Mouse (Mus musculus) kidney, adult 2 months (tissue): Measurements from ENCODE around the gene Sgcb. TPM values are rescaled to one million over a fixed set of nuclear protein-coding genes. Genes with fewer than 3 reads are reported as not detected.

ENCODE experiments used
- DNase-seq: peaks from one replicate; pipeline ENCODE4 v3.0.0; 2021
- H3K27ac ChIP-seq: fragments of 200-500 bp; 2 replicates; pipeline ENCODE4 v1.5.1; 2012; ENCODE audit warnings: low read depth, low read length, control low read depth, inconsistent platforms; ENCODE audit not compliant: insufficient read depth
- H3K27me3 ChIP-seq: fragments of 200-500 bp; replicated peaks from 2 replicates; pipeline ENCODE4 v1.6.1; 2012; ENCODE audit warnings: mild to moderate bottlenecking, moderate library complexity, low read length, inconsistent platforms; ENCODE audit not compliant: control insufficient read depth, insufficient read depth
- H3K36me3 ChIP-seq: fragments of 200-500 bp; 2 replicates; pipeline ENCODE4 v1.6.1; 2012; ENCODE audit warnings: mild to moderate bottlenecking, moderate library complexity, low read length, inconsistent platforms; ENCODE audit not compliant: control insufficient read depth, insufficient read depth
- H3K4me1 ChIP-seq: fragments of 200-500 bp; 2 replicates; pipeline ENCODE4 v1.6.1; 2011; ENCODE audit warnings: low read length; ENCODE audit not compliant: control insufficient read depth, insufficient read depth
- H3K4me3 ChIP-seq: fragments of 200-500 bp; 2 replicates; pipeline ENCODE4 v1.5.1; 2011; ENCODE audit warnings: mild to moderate bottlenecking, low read depth, low read length, control low read depth; ENCODE audit not compliant: insufficient read depth
- CTCF ChIP-seq: fragments of 200-500 bp; conservative IDR thresholded peaks from 2 replicates; pipeline ENCODE4 v1.5.1; 2011; ENCODE audit warnings: low read depth, mild to moderate bottlenecking, control low read depth, low read length, moderate library complexity, mixed read lengths; ENCODE audit not compliant: insufficient read depth, insufficient read length
- POLR2A ChIP-seq: fragments of 200-500 bp; IDR thresholded peaks from one replicate; pipeline ENCODE4 v1.6.1; 2011; ENCODE audit warnings: low read depth, low read length, control low read depth
- whole genome bisulfite sequencing: fragments of 180-500 bp; shearing (Covaris S2); methylation state at CpG from one replicate; pipeline ENCODE4 v1.1.7; 2018; 5-methylcytosine and 5-hydroxymethylcytosine counted together
- polyA plus RNA-seq: library from polyadenylated mRNA; depleted of rRNA; stranded (reverse); fragments of >200 nt; gene quantifications from 2 replicates; pipeline ENCODE4 v1.2.3, GENCODE M21; 2012

Sgcb gene
- polyA plus RNA-seq, 1 experiment, result 6.1 TPM

DNA sequence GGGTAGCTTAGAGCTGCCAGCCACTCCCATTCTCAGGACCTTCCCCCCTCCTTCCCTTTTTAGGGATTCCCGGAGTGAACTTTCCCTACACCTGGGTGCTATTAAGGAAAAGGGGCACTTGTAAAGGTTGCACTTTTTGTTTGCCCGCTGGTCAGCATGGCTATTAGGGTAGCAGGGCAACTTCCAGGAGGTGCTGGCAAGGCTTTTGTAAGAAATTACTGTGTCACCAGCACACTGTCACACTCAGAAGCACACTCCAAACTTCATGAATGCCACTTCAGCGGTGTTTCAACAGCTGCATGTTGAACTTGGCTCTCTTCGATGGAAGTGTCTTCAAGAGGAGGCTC lies 4.2 kb upstream of the Sgcb start:
- 7% methylated on average over 4 of the region's 4 CpGs for WGBS
- Histone ChIP-seq H3K36me3 (no peaks in the 10 kb centered on the region), H3K4me3 (no peak overlapping the region), H3K4me1 (no peaks in the 10 kb centered on the region), H3K27ac (no peak overlapping the region), H3K27me3 (peaks cover 6% of the 10 kb centered on the region; the same call in 1 of the 2 replicates)
- peak; percentile 55 for DNase-seq
- TF ChIP-seq CTCF (no peak), POLR2A (no peak)

DNA sequence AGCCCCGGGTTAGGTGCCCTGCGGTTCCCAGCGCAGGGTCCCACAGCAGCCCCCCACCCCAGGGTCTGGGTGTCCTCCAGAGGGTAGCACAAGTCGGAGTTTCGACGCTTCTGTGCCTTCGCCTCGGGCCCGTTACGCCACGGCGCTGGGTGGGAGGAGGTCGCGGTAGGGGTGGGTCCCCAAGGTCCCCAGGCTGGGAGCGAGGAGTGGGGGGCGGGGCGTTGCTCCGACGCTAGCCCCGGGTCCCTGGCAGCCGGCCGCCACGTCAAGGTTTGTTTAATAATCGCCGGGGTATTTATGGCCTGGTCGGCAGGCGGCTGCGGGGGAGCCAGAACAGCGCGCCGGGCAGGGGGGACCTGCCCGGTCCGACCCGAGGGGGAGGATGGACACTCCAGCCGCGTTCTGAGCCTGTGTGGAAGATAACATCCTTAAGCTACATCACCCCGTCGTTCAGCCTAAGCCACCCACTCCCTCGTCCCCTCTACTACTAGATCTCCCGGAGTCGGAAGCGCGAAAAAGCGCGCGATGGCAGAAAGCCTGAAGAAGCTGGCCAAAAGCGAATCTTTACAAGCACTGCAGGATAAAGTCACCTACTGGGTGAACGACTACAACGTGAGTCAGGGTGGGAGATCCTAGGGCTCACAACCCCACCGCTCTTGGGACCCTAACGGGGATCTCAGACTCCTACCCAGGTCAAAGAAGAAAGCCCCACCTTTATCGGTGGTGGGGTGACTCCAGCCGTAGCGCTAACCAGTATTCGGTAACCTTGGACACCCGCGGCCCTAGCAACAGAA lies 3.7 kb upstream of the Sgcb start, which contains the start of gene Spata18:
Gene Spata18 (plus strand): TSS at position 319 of the 794 bp plus-strand sequence.
- peaks cover 6% of the 10 kb centered on the region; the same call in 1 of the 2 replicates for H3K27me3 ChIP-seq
- DNase-seq, result no peak
- TF ChIP-seq POLR2A (no peak), CTCF (no peak)

DNA sequence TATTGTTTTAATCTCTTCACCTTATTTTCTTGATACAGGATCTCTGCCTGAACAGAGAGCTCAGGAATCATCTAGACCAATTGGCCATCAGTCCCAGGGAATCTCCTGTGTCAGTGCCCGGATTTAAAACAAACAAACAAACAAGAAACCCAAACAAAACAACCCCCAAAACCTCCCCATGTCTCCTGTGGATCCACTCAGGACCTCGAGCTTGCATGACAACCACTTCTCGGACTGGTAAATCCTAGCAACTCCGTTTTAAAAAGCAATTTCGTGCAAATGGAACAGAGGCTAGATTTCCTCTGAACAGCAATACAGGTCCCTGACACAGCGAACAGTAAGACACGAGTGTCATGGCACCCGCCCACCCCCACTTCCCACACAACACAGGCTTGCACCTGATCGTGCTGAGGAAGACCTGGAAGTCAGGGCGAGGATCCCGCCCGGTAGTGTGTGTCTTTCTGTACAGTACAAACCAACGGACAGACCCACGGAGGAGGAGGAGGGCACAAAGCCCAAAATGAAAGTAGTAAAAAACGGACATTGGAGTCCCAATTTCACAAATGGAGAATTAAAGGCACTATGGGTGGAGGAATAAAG lies 2.9 kb upstream of the Sgcb start:
- 2% methylated on average over 15 of the region's 15 CpGs for WGBS
- no peak for DNase-seq
- Histone ChIP-seq H3K4me3 (peak overlapping the region; percentile 46), H3K4me1 (no peaks in the 10 kb centered on the region), H3K27me3 (peaks cover 6% of the 10 kb centered on the region; the same call in 1 of the 2 replicates), H3K27ac (no peak overlapping the region), H3K36me3 (no peaks in the 10 kb centered on the region)
- TF ChIP-seq POLR2A (no peak), CTCF (no peak)

More for the DNA sequence above, 3.7 kb upstream of the Sgcb start, which contains the start of gene Spata18:
- 1% methylated on average over 57 of the region's 57 CpGs for WGBS
- Histone ChIP-seq H3K4me1 (no peaks in the 10 kb centered on the region), H3K36me3 (no peaks in the 10 kb centered on the region), H3K27ac (no peak within 1 kb of the TSS), H3K4me3 (peak within 1 kb of the TSS; percentile 46)

DNA sequence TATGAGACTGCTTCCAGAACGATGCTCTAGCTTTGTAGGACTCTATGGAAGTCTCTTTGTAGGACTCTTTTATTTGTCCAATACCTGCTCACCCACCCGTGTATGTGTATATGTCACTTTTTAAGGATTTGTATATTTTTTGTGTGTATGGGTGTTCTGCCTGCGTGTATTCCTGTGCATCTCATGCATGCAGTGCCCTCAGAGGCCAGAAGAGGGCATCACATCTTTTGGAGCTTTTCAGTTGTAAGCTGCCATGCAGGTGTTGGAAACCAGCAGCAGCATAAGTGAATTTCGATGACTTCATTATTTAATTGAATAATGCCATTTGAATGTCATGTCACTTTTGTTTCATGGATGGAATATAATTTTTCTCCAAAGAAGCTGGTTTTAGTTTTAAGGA lies 5.5 kb downstream of the Sgcb start:
- no peak overlapping the region for H3K27ac ChIP-seq
- H3K4me3 ChIP-seq, result no peak overlapping the region
- H3K4me1 ChIP-seq, result no peaks in the 10 kb centered on the region
- DNase-seq, result peak; percentile 34
- no peaks in the 10 kb centered on the region for H3K36me3 ChIP-seq
- WGBS, result 94% methylated on average over 4 of the region's 4 CpGs
- peak; percentile 47 for TF ChIP-seq CTCF
- TF ChIP-seq POLR2A, result no peak
- H3K27me3 ChIP-seq, result no peaks in the 10 kb centered on the region; the same call in 1 of the 2 replicates

DNA sequence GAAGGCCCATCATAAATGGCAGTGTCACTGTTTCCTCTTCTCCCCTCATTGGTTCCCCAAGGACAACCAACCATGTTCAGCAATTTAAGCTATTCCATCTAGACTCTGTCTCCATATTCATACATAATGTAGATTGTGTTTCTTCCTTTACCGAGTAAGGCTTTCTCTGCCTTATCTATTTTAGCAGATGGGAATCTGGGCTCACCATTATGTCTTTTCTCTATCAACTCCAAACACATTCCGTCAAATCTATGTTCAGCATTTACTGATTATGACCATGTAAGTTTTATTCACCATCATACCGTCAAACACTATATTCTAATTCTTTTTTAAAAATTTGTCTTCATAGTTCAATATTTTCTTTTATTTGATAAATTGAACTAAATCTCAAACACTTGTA lies 6.5 kb downstream of the Sgcb start:
- no peak for TF ChIP-seq POLR2A
- no peak for TF ChIP-seq CTCF
- no peaks in the 10 kb centered on the region for H3K36me3 ChIP-seq
- H3K4me1 ChIP-seq, result no peaks in the 10 kb centered on the region
- H3K27ac ChIP-seq, result no peak overlapping the region
- H3K4me3 ChIP-seq, result no peak overlapping the region
- DNase-seq, result no peak
- no peaks in the 10 kb centered on the region; the same call in 1 of the 2 replicates for H3K27me3 ChIP-seq
- 94% methylated on average over 3 of the region's 3 CpGs for WGBS

DNA sequence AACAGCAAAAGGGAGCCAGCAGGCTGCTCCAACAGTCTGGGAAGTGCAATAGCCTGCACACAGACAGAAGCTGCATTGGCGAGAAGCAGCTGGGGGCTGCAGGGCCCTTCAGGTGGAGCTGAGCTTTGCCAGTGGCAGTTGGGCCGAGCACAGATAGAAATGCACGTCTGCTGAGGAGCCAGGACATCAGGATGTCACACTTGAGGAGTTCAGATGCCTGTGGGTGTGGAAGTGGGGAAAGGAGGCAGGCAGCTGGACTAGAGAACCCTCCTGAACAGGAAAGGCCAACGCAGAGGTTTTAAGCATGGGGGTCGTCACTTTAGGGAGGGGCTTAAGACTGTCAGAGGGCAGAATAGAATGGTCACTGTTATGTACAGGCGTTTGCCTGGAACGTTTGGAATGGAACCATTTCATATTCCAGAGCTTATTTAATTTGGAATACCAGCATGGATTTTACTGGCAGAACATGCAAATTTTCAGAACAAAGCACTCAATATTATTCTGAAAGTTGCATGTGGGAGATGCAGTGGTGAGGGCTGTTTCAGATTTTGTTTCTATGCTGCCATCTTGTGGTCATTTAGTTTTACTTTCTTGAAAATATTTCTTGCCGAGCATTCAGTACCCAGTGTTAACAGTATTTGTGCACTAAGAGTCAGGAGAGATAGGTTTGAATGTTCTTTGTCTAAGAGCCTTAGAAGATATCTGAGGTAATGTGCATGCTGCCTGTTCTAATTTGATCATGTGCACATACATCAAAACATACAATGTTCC lies 10.1 kb downstream of the Sgcb start:
- Histone ChIP-seq H3K4me1 (no peaks in the 10 kb centered on the region), H3K4me3 (no peak overlapping the region), H3K36me3 (no peaks in the 10 kb centered on the region), H3K27me3 (no peaks in the 10 kb centered on the region; the same call in 1 of the 2 replicates), H3K27ac (no peak overlapping the region)
- 45% methylated on average over 8 of the region's 8 CpGs for WGBS
- TF ChIP-seq POLR2A (no peak), CTCF (0 out of 2 replicates have a peak, but pooled peaks have one; percentile 11)
- DNase-seq, result peak; percentile 56

DNA sequence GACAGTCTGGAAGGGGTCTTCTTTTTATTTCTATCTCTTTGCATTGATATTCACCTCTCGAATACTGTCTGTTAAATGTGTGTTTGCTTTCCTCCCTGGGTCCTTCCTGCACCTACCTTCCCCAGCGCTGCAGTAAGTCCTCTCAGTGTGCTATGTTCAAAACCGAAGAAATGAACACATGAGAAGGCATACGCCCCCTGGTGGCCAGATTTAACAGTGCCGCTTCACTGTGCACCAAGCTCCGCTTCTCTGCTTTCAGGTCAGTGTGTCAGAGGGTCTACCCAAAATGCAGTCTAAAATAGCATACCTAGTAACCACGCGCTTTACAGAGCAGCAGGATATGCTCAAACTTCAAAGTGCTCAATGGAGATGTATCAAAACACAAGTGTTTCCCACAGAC lies 14.4 kb downstream of the Sgcb start:
- no peak overlapping the region for H3K27ac ChIP-seq
- no peak overlapping the region for H3K4me3 ChIP-seq
- no peaks in the 10 kb centered on the region for H3K36me3 ChIP-seq
- 56% methylated on average over 8 of the region's 8 CpGs for WGBS
- H3K4me1 ChIP-seq, result no peaks in the 10 kb centered on the region
- TF ChIP-seq CTCF (peak; percentile 80), POLR2A (no peak)
- H3K27me3 ChIP-seq, result no peaks in the 10 kb centered on the region
- DNase-seq, result peak; percentile 75
